Mouse (Mus musculus) MEL (cell line): Measurements from ENCODE around the gene Hace1. TPM values are rescaled to one million over a fixed set of nuclear protein-coding genes. Genes with fewer than 3 reads are reported as not detected.

Experiments
- DNase-seq: peaks from one replicate; pipeline ENCODE4 v3.0.0; 2011; ENCODE audit warnings: low read depth, low spot score
- H3K27ac ChIP-seq: 2 replicates; pipeline ENCODE4 v1.5.1; 2012; ENCODE audit warnings: low read depth, mild to moderate bottlenecking, control low read depth, low read length, moderate library complexity; ENCODE audit not compliant: control insufficient read depth
- H3K27me3 ChIP-seq, 2 experiments: fragments of 150-350 bp in 1 of 2; sonication (generic) in 1 of 2; 2 replicates each; pipeline ENCODE4 v1.6.1; 2012; ENCODE audit warnings: low read length in 2 of 2, mild to moderate bottlenecking in 2 of 2, improper control_type of control experiment in 1 of 2, moderate library complexity in 1 of 2; ENCODE audit not compliant: insufficient read depth in 2 of 2, control insufficient read depth in 1 of 2
- H3K36me3 ChIP-seq, 2 experiments: 2 replicates each; pipeline ENCODE4 v1.6.1; 2012 to 2014; ENCODE audit warnings: low read length in 2 of 2, improper control_type of control experiment in 1 of 2, inconsistent platforms in 1 of 2, mild to moderate bottlenecking in 1 of 2; ENCODE audit not compliant: insufficient read depth in 2 of 2, control insufficient read depth in 1 of 2
- H3K4me1 ChIP-seq, 2 experiments: fragments of 150-350 bp in 1 of 2; sonication (generic) in 1 of 2; 2 replicates each; pipeline ENCODE4 v1.6.1; 2012; ENCODE audit warnings: low read length in 2 of 2, improper control_type of control experiment in 1 of 2, mild to moderate bottlenecking in 1 of 2; ENCODE audit not compliant: insufficient read depth in 2 of 2, control insufficient read depth in 1 of 2
- H3K4me3 ChIP-seq, 2 experiments: fragments of 150-350 bp in 1 of 2; sonication (generic) in 1 of 2; 2 replicates each; pipeline ENCODE4 v1.5.1; 2012; ENCODE audit warnings: low read depth in 2 of 2, low read length in 2 of 2, mild to moderate bottlenecking in 2 of 2, moderate library complexity in 2 of 2, control low read depth in 1 of 2, improper control_type of control experiment in 1 of 2; ENCODE audit not compliant: control insufficient read depth in 1 of 2, insufficient read depth in 1 of 2
- H3K79me2 ChIP-seq: 2 replicates; pipeline ENCODE4 v1.6.1; 2012; ENCODE audit warnings: mild to moderate bottlenecking, low read length, moderate library complexity; ENCODE audit not compliant: control insufficient read depth, poor library complexity, insufficient read depth
- H3K9ac ChIP-seq: 2 replicates; pipeline ENCODE4 v1.6.1; 2012; ENCODE audit warnings: low read depth, mild to moderate bottlenecking, control low read depth, low read length, moderate library complexity; ENCODE audit not compliant: control insufficient read depth, poor library complexity, severe bottlenecking
- H3K9me3 ChIP-seq: fragments of 150-350 bp; sonication (generic); replicated peaks from 2 replicates; pipeline ENCODE4 v1.6.1; 2012; ENCODE audit warnings: mild to moderate bottlenecking, low read length, improper control_type of control experiment, moderate library complexity; ENCODE audit not compliant: insufficient read depth
- BHLHE40 ChIP-seq: IDR thresholded peaks from 2 replicates; pipeline ENCODE4 v1.6.1; 2012; ENCODE audit warnings: low read depth, mild to moderate bottlenecking, inconsistent platforms, low read length, improper control_type of control experiment, borderline replicate concordance
- CHD2 ChIP-seq: IDR thresholded peaks from 2 replicates; pipeline ENCODE4 v1.6.1; 2011; ENCODE audit warnings: low read length, improper control_type of control experiment
- CTCF ChIP-seq, 3 experiments: IDR thresholded peaks in 2 of 3; conservative IDR thresholded peaks in 1 of 3; 2 replicates each; pipeline ENCODE4 v1.5.1; 2011 to 2012; ENCODE audit warnings: low read length in 3 of 3, low read depth in 2 of 3, mild to moderate bottlenecking in 2 of 3, improper control_type of control experiment in 1 of 3, inconsistent platforms in 1 of 3, mixed read lengths in 1 of 3, moderate library complexity in 1 of 3; ENCODE audit not compliant: control insufficient read depth in 1 of 3, insufficient read depth in 1 of 3, poor library complexity in 1 of 3, severe bottlenecking in 1 of 3
- E2F4 ChIP-seq: IDR thresholded peaks from 2 replicates; pipeline ENCODE4 v1.6.1; 2011; ENCODE audit warnings: low read depth, low read length, improper control_type of control experiment, borderline replicate concordance
- ELF1 ChIP-seq: IDR thresholded peaks from 2 replicates; pipeline ENCODE4 v1.6.1; 2014; ENCODE audit warnings: low read depth, mild to moderate bottlenecking, inconsistent platforms, low read length, improper control_type of control experiment, moderate library complexity
- EP300 ChIP-seq, 2 experiments: IDR thresholded peaks; 2 replicates each; pipeline ENCODE4 v1.6.1; 2011; ENCODE audit warnings: improper control_type of control experiment in 2 of 2, low read length in 2 of 2, low read depth in 1 of 2, mild to moderate bottlenecking in 1 of 2
- ETS1 ChIP-seq: IDR thresholded peaks from 2 replicates; pipeline ENCODE4 v1.6.1; 2012; ENCODE audit warnings: low read depth, mild to moderate bottlenecking, inconsistent platforms, low read length, improper control_type of control experiment, moderate library complexity
- GABPA ChIP-seq: IDR thresholded peaks from 2 replicates; pipeline ENCODE4 v1.6.1; 2012; ENCODE audit warnings: low read depth, mild to moderate bottlenecking, inconsistent platforms, low read length, improper control_type of control experiment, moderate library complexity
- GATA1 ChIP-seq: IDR thresholded peaks from 2 replicates; pipeline ENCODE4 v1.6.1; 2011; ENCODE audit warnings: low read depth, low read length, improper control_type of control experiment
- HCFC1 ChIP-seq: IDR thresholded peaks from 2 replicates; pipeline ENCODE4 v1.6.1; 2012; ENCODE audit warnings: low read depth, mild to moderate bottlenecking, inconsistent platforms, low read length, improper control_type of control experiment, moderate library complexity
- JUND ChIP-seq: IDR thresholded peaks from 2 replicates; pipeline ENCODE4 v1.6.1; 2011; ENCODE audit warnings: low read depth, mild to moderate bottlenecking, improper control_type of control experiment, low read length
- KAT2A ChIP-seq: conservative IDR thresholded peaks from 2 replicates; pipeline ENCODE4 v1.6.1; 2012; ENCODE audit warnings: low read depth, low read length, improper control_type of control experiment, inconsistent platforms
- MAFK ChIP-seq: IDR thresholded peaks from 2 replicates; pipeline ENCODE4 v1.6.1; 2011; ENCODE audit warnings: low read depth, mild to moderate bottlenecking, low read length, improper control_type of control experiment, borderline replicate concordance
- MAX ChIP-seq: IDR thresholded peaks from 2 replicates; pipeline ENCODE4 v1.6.1; 2011; ENCODE audit warnings: low read length, improper control_type of control experiment
- MAZ ChIP-seq: IDR thresholded peaks from 2 replicates; pipeline ENCODE4 v1.6.1; 2012; ENCODE audit warnings: low read depth, mild to moderate bottlenecking, inconsistent platforms, low read length, improper control_type of control experiment
- MEF2A ChIP-seq: IDR thresholded peaks from 2 replicates; pipeline ENCODE4 v1.6.1; 2014; ENCODE audit warnings: low read depth, mild to moderate bottlenecking, inconsistent platforms, low read length, improper control_type of control experiment; ENCODE audit not compliant: poor library complexity, insufficient replicate concordance, severe bottlenecking; ENCODE audit errors: extremely low read depth
- MYB ChIP-seq: IDR thresholded peaks from 2 replicates; pipeline ENCODE4 v1.6.1; 2011; ENCODE audit warnings: mild to moderate bottlenecking, low read depth, low read length, improper control_type of control experiment
- MYC ChIP-seq: IDR thresholded peaks from 2 replicates; pipeline ENCODE4 v1.6.1; 2011; ENCODE audit warnings: low read depth, mild to moderate bottlenecking, low read length, improper control_type of control experiment, moderate library complexity
- NRF1 ChIP-seq: IDR thresholded peaks from 2 replicates; pipeline ENCODE4 v1.6.1; 2014; ENCODE audit warnings: low read depth, mild to moderate bottlenecking, inconsistent platforms, low read length, improper control_type of control experiment, moderate library complexity; ENCODE audit not compliant: poor library complexity, insufficient read depth, severe bottlenecking
- POLR2AphosphoS5 ChIP-seq: IDR thresholded peaks from 2 replicates; pipeline ENCODE4 v1.6.1; 2012; ENCODE audit warnings: low read depth, borderline replicate concordance, mild to moderate bottlenecking, inconsistent platforms, low read length, moderate library complexity, mixed read lengths
- RAD21 ChIP-seq: IDR thresholded peaks from 2 replicates; pipeline ENCODE4 v1.6.1; 2011; ENCODE audit warnings: mild to moderate bottlenecking, low read depth, low read length, improper control_type of control experiment
- RCOR1 ChIP-seq: IDR thresholded peaks from 2 replicates; pipeline ENCODE4 v1.6.1; 2012; ENCODE audit warnings: low read depth, mild to moderate bottlenecking, inconsistent platforms, low read length, improper control_type of control experiment
- SIN3A ChIP-seq: IDR thresholded peaks from 2 replicates; pipeline ENCODE4 v1.6.1; 2012; ENCODE audit warnings: low read length, improper control_type of control experiment, inconsistent platforms
- SMC3 ChIP-seq: IDR thresholded peaks from 2 replicates; pipeline ENCODE4 v1.6.1; 2011; ENCODE audit warnings: low read depth, low read length, improper control_type of control experiment
- TAL1 ChIP-seq: IDR thresholded peaks from 2 replicates; pipeline ENCODE4 v1.6.1; 2012; ENCODE audit warnings: mild to moderate bottlenecking, inconsistent platforms, low read length, moderate library complexity, mixed read lengths
- TCF12 ChIP-seq: IDR thresholded peaks from 2 replicates; pipeline ENCODE4 v1.6.1; 2014; ENCODE audit warnings: low read depth, mild to moderate bottlenecking, inconsistent platforms, low read length, improper control_type of control experiment, moderate library complexity
- USF2 ChIP-seq, 2 experiments: IDR thresholded peaks; 2 replicates each; pipeline ENCODE4 v1.6.1; 2011 to 2012; ENCODE audit warnings: improper control_type of control experiment in 2 of 2, low read length in 2 of 2, borderline replicate concordance in 1 of 2, inconsistent platforms in 1 of 2, low read depth in 1 of 2, mild to moderate bottlenecking in 1 of 2; ENCODE audit not compliant: insufficient read depth in 1 of 2
- ZKSCAN1 ChIP-seq: IDR thresholded peaks from 2 replicates; pipeline ENCODE4 v1.6.1; 2012; ENCODE audit warnings: low read depth, mild to moderate bottlenecking, inconsistent platforms, low read length, improper control_type of control experiment, moderate library complexity
- polyA plus RNA-seq, 2 experiments: library from polyadenylated mRNA; stranded (reverse) in 1 of 2; unstranded in 1 of 2; fragments of >175 nt in 1 of 2; fragments of >200 nt in 1 of 2; gene quantifications; 2 replicates each; pipeline versions ENCODE4 v1.2.1 to v1.2.4; 2012; ENCODE audit warnings: low replicate concordance in 2 of 2, low read depth in 1 of 2; ENCODE audit not compliant: insufficient read length in 2 of 2, insufficient read depth in 1 of 2, missing spikeins in 1 of 2
- total RNA-seq: library from RNA; depleted of rRNA; stranded (reverse); fragments of 300-350 nt; gene quantifications from 2 replicates; pipeline ENCODE4 v1.2.3, GENCODE M21; 2012

The Hace1 gene
- total and polyA plus RNA-seq, 3 experiments: 7.6 to 10.1 TPM; not detected in 1

DNA sequence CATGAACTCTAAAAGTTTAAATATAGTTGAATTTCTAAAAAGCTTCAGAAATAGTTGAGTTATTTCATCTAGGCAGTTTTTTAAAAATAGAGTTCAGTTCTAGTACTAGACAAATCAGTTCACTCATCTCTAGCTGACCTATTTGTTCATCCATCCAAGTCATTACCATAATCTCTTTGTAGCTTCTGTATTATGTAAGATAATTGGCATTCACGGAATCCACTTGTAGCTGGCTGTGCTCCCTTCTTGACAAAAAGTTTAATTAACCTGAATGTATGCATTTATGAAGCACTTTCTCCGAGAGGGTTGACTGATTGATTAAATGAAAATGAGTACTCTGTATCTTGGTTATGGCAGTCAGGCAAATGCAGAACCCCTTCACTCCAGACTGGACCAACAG is 34.9 kb upstream of the Hace1 start:
- Histone ChIP-seq H3K79me2 (no peaks in the 10 kb centered on the region), H3K4me1 (no peaks in the 10 kb centered on the region), H3K27me3 (no peaks in the 10 kb centered on the region), H3K27ac (no peak overlapping the region), H3K36me3 (no peaks in the 10 kb centered on the region), H3K4me3 (no peak overlapping the region), H3K9me3 (no peaks in the 10 kb centered on the region), H3K9ac (no peak overlapping the region)
- TF ChIP-seq BHLHE40 (no peak), TAL1 (no peak), RCOR1 (no peak), POLR2AphosphoS5 (no peak), ETS1 (no peak), ELF1 (no peak), MAZ (no peak), SMC3 (no peak), MYB (no peak), NRF1 (no peak), TCF12 (no peak), MAFK (no peak), USF2 (IDR thresholded peaks at IDR 0.05; ENCODE audit: borderline replicate concordance in 1 of 2, insufficient read depth in 1 of 2, low read depth in 1 of 2, low read length in 2 of 2) (no peak), SIN3A (no peak), EP300 (IDR thresholded peaks at IDR 0.05; ENCODE audit: low read depth in 1 of 2, low read length in 2 of 2) (no peak), E2F4 (no peak), MYC (no peak), GABPA (no peak)
- DNase-seq: no peak

DNA sequence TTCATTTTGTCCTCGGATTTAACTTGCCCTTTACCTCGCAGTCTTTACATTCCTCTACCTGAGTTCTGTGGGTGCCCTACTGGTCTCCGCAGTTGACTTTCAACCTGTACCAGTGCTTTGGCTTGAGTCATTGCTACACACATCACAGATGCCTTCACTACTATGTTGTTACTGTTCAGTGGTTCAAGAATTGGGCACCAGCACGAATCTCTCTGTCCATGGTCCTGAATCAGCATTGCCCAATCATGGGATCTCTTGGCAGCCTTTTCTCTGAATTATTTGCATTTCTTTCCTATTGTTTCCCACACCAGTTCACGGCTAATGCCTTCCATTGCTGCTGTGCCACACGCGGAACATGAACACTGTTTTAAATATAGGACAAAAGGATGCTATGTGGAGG is 30.8 kb upstream of the Hace1 start:
- no peaks in the 10 kb centered on the region for H3K27me3 ChIP-seq
- H3K27ac ChIP-seq: no peak overlapping the region
- H3K4me3 ChIP-seq: no peak overlapping the region
- H3K9me3 ChIP-seq: no peaks in the 10 kb centered on the region
- no peaks in the 10 kb centered on the region for H3K4me1 ChIP-seq
- TF ChIP-seq E2F4: no peak
- TF ChIP-seq GATA1: no peak
- no peak for TF ChIP-seq ELF1
- no peak for TF ChIP-seq BHLHE40
- TF ChIP-seq JUND: no peak
- no peak for TF ChIP-seq NRF1
- TF ChIP-seq MAFK: no peak
- no peak for TF ChIP-seq TAL1
- TF ChIP-seq MYB: no peak
- no peak for TF ChIP-seq KAT2A
- TF ChIP-seq HCFC1: no peak
- no peak for TF ChIP-seq RAD21
- TF ChIP-seq ZKSCAN1: no peak
- no peak for TF ChIP-seq CHD2
- no peak for TF ChIP-seq GABPA
- TF ChIP-seq MAX: no peak
- no peak for TF ChIP-seq TCF12
- no peak for TF ChIP-seq CTCF (IDR thresholded peaks at IDR 0.05 in 2 of 3, conservative IDR thresholded peaks at IDR 0.05 in 1 of 3; ENCODE audit: control insufficient read depth in 1 of 3, insufficient read depth in 1 of 3, low read depth in 2 of 3, low read length in 3 of 3, poor library complexity in 1 of 3, severe bottlenecking in 1 of 3)
- TF ChIP-seq MEF2A: no peak
- DNase-seq: peak; percentile 74
- no peak overlapping the region for H3K9ac ChIP-seq
- H3K36me3 ChIP-seq: no peaks in the 10 kb centered on the region
- H3K79me2 ChIP-seq: no peaks in the 10 kb centered on the region
